Mouse (Mus musculus) lung, postnatal 0 days (tissue): ENCODE measurements at regions not wholly inside any gene's neighbourhood (a gene's known extent, or its start where the extent isn't known, plus 50 kb on each side); places are given as distances from the start of the nearest gene placed in this dataset.

Source experiments
- CTCF ChIP-seq: IDR thresholded peaks from 2 replicates; pipeline ENCODE4 v1.5.1; 2016; ENCODE audit warnings: antibody characterized with exemption, mild to moderate bottlenecking
- EP300 ChIP-seq: IDR thresholded peaks from 2 replicates; pipeline ENCODE4 v1.6.1; 2016; ENCODE audit warnings: antibody characterized with exemption, mild to moderate bottlenecking, control low read depth

- TF ChIP-seq CTCF (no peak), EP300 (no peak)
Measured at GRCm38 (mm10) chr3:50554150-50554549, 110.7 kb upstream of the Slc7a11 start.
